14 mouse cellular contexts compared by ENCODE assay signal in the genomic region with DNA sequence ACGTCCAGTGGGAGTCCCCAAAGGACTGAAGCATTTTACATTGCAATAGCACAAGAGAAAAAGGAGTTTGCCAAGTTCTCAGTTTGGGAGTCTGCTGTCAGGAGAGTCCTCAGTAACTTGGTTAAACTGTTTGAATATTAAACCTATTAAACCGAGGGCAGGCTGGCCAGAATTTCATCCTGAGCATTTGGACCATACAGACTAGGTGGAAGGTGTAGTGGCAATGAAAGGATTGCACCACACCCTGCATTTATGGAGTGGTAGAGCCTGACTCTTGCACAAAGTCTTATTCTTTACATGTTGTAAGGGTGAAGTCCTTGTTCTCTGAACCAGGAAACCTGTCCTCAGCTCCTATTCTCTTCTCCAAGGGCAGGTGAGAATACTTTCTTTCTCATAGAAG. TPM values are rescaled to one million over a fixed set of nuclear protein-coding genes. Genes with fewer than 3 reads are reported as not detected.
A peak's percentile ranks its signal among the peaks of the same experiment; 100 is the strongest.
DNase-seq lines count a peak whose midpoint lies in the region; ATAC-seq and TF ChIP-seq lines count a peak whose summit lies in the region.
"Had no signal": no experiment of that assay in that cellular context is flagged by ENCODE, and none has a peak within 500 bp of the region (broad histone marks: within the 10 kb centered on the region; RNA-seq: fewer than 3 reads in every experiment).

No protein-coding gene starts in this region.

- no peaks in the 10 kb centered on the region for H3K27me3 ChIP-seq in kidney, embryonic 14.5 days (ENCODE audit: control insufficient read depth, insufficient read depth, low read length)
- H3K27me3 ChIP-seq in intestine, embryonic 15.5 days (replicated peaks) = no peaks in the 10 kb centered on the region
- H3K27me3 ChIP-seq in liver, postnatal 0 days (ENCODE audit: insufficient read depth, low read length) = no peaks in the 10 kb centered on the region
- H3K27me3 ChIP-seq in midbrain, embryonic 10.5 days (ENCODE audit: low read depth, poor library complexity, severe bottlenecking) = no peaks in the 10 kb centered on the region
- H3K27me3 ChIP-seq: midbrain, embryonic 13.5 days had no signal

- H3K27ac ChIP-seq in kidney, embryonic 14.5 days (ENCODE audit: low read depth, low read length) = no peak overlapping the region
- peak overlapping the region; percentile 82 for H3K27ac ChIP-seq in intestine, embryonic 15.5 days
- H3K27ac ChIP-seq in liver, postnatal 0 days (ENCODE audit: low read depth) = peak overlapping the region; percentile 67
- no peak overlapping the region for H3K27ac ChIP-seq in midbrain, embryonic 10.5 days (replicated peaks)
- H3K27ac ChIP-seq: heart, embryonic 10.5 days; midbrain, embryonic 13.5 days had no signal

- TF ChIP-seq CTCF in liver, postnatal 0 days (IDR thresholded peaks at IDR 0.05; ENCODE audit: low read depth) = no peak

- no peaks in the 10 kb centered on the region for H3K9me3 ChIP-seq in kidney, embryonic 14.5 days (ENCODE audit: control insufficient read depth, low read length)
- no peaks in the 10 kb centered on the region for H3K9me3 ChIP-seq in intestine, embryonic 15.5 days
- no peaks in the 10 kb centered on the region for H3K9me3 ChIP-seq in liver, postnatal 0 days (ENCODE audit: low read length)
- no peaks in the 10 kb centered on the region for H3K9me3 ChIP-seq in midbrain, embryonic 10.5 days (replicated peaks)
- H3K9me3 ChIP-seq: heart, embryonic 10.5 days; midbrain, embryonic 13.5 days had no signal

- H3K4me1 ChIP-seq in kidney, embryonic 14.5 days (ENCODE audit: control insufficient read depth, insufficient read depth, low read length) = peaks cover 5% of the 10 kb centered on the region; the same call in 1 of the 2 replicates
- peaks cover 16% of the 10 kb centered on the region; the same call in 1 of the 2 replicates for H3K4me1 ChIP-seq in intestine, embryonic 15.5 days (replicated peaks)
- H3K4me1 ChIP-seq in liver, postnatal 0 days (ENCODE audit: insufficient read depth) = peaks cover 14% of the 10 kb centered on the region
- peaks cover 6% of the 10 kb centered on the region for H3K4me1 ChIP-seq in midbrain, embryonic 10.5 days
- H3K4me1 ChIP-seq: midbrain, embryonic 13.5 days had no signal

- H3K4me2 ChIP-seq in kidney, embryonic 14.5 days (replicated peaks; ENCODE audit: low read depth, low read length) = no peak overlapping the region
- H3K4me2 ChIP-seq in intestine, embryonic 15.5 days (replicated peaks) = no peak overlapping the region
- H3K4me2 ChIP-seq in liver, postnatal 0 days (ENCODE audit: low read depth, low read length) = no peak overlapping the region
- H3K4me2 ChIP-seq: midbrain, embryonic 13.5 days had no signal

- no peak overlapping the region for H3K9ac ChIP-seq in kidney, embryonic 14.5 days (ENCODE audit: low read depth, low read length)
- H3K9ac ChIP-seq in intestine, embryonic 15.5 days = no peak overlapping the region
- no peak overlapping the region for H3K9ac ChIP-seq in liver, postnatal 0 days (replicated peaks)
- H3K9ac ChIP-seq: midbrain, embryonic 13.5 days had no signal

- TF ChIP-seq EP300 in liver, postnatal 0 days (IDR thresholded peaks at IDR 0.05; ENCODE audit: low read depth) = no peak

- peak; percentile 86 for DNase-seq in kidney, adult 11 months
- DNase-seq in kidney, postnatal 10 days = peak; percentile 48
- no peak for DNase-seq in liver, postnatal 0 days
- no peak for DNase-seq in midbrain, embryonic 10.5 days (ENCODE audit: low spot score)
- DNase-seq in embryo, embryonic 10 days (ENCODE audit: low spot score) = no peak
- no peak for DNase-seq in right cerebral cortex, postnatal 10 days (ENCODE audit: low spot score in 2 of 2)
- DNase-seq: cerebellum, adult 18-20 months; gastrocnemius, postnatal 10 days; right cerebral cortex, postnatal 4 days had no signal

- 49% methylated on average over 2 of the region's 2 CpGs for WGBS in kidney, embryonic 14.5 days
- 22% methylated on average over 2 of the region's 2 CpGs for WGBS in intestine, embryonic 15.5 days
- 46% methylated on average over 2 of the region's 2 CpGs for WGBS in liver, postnatal 0 days (ENCODE audit: insufficient replicate concordance)
- 77% methylated on average over 2 of the region's 2 CpGs for WGBS in midbrain, embryonic 10.5 days

- H3K4me3 ChIP-seq in kidney, embryonic 14.5 days (ENCODE audit: low read length) = no peak overlapping the region
- H3K4me3 ChIP-seq in intestine, embryonic 15.5 days (replicated peaks) = no peak overlapping the region
- no peak overlapping the region for H3K4me3 ChIP-seq in liver, postnatal 0 days (ENCODE audit: low read depth, low read length)
- H3K4me3 ChIP-seq in midbrain, embryonic 10.5 days = no peak overlapping the region
- H3K4me3 ChIP-seq: heart, embryonic 10.5 days; midbrain, embryonic 13.5 days had no signal

- no peaks in the 10 kb centered on the region for H3K36me3 ChIP-seq in kidney, embryonic 14.5 days (ENCODE audit: control insufficient read depth, insufficient read depth, low read length)
- no peaks in the 10 kb centered on the region for H3K36me3 ChIP-seq in intestine, embryonic 15.5 days
- H3K36me3 ChIP-seq in liver, postnatal 0 days (replicated peaks; ENCODE audit: insufficient read depth, low read length) = no peaks in the 10 kb centered on the region
- H3K36me3 ChIP-seq in midbrain, embryonic 10.5 days = no peaks in the 10 kb centered on the region
- H3K36me3 ChIP-seq: heart, embryonic 10.5 days; midbrain, embryonic 13.5 days had no signal

- ATAC-seq in kidney, embryonic 14.5 days (ENCODE audit: low FRiP score, low TSS enrichment) = no peak
- ATAC-seq in intestine, embryonic 15.5 days = peak; percentile 88
- ATAC-seq in liver, postnatal 0 days = peak; percentile 74
- ATAC-seq: forebrain, embryonic 14.5 days; midbrain, embryonic 13.5 days had no signal

RNA-seq across cellular contexts. Expression of a gene that starts 58.6 kb away (rescaled TPM):
- 21.4 and 36.5 TPM in 2 replicates for polyA plus RNA-seq in kidney, embryonic 14.5 days (2014; fragmentation: Nextera tagmentation; extraction: Ambion mirVana)
- 23.5 and 24.1 TPM in 2 replicates for polyA plus RNA-seq in intestine, embryonic 15.5 days (2015; fragmentation: Nextera tagmentation; extraction: Ambion mirVana)
- polyA plus RNA-seq in liver, postnatal 0 days (2015; fragmentation: Nextera tagmentation; extraction: Ambion mirVana) = 5.5 and 5.9 TPM in 2 replicates
- 14.1 and 17.6 TPM in 2 replicates for polyA plus RNA-seq in midbrain, embryonic 10.5 days (2016; fragmentation: Nextera tagmentation; extraction: Ambion mirVana)

Comparison
In these comparisons a context has a peak if more than half of its experiments do, and no peak if none do; other contexts are left out.
1. DNase-seq: peak in kidney, adult 11 months (single experiment) and kidney, postnatal 10 days (single experiment); none in liver, postnatal 0 days (single experiment), midbrain, embryonic 10.5 days (single experiment), embryo, embryonic 10 days (single experiment) and right cerebral cortex, postnatal 10 days (0 of 2).
2. H3K27ac ChIP-seq: peak in intestine, embryonic 15.5 days (single experiment) and liver, postnatal 0 days (single experiment); none in kidney, embryonic 14.5 days (single experiment) and midbrain, embryonic 10.5 days (single experiment).